Mouse (Mus musculus) CD4-positive, CD25-positive, alpha-beta regulatory T cell, adult 9 weeks (primary cell): ENCODE results near the gene Chmp4b. TPM values are rescaled to one million over a fixed set of nuclear protein-coding genes. Genes with fewer than 3 reads are reported as not detected.

Experiments
- polyA plus RNA-seq: library from polyadenylated mRNA; unstranded; fragments of 100-300 nt; shearing (Covaris generic); gene quantifications from one replicate; pipeline ENCODE4 v1.2.1, GENCODE M21; 2017

The Chmp4b gene
- 5.7 TPM for polyA plus RNA-seq

DNA sequence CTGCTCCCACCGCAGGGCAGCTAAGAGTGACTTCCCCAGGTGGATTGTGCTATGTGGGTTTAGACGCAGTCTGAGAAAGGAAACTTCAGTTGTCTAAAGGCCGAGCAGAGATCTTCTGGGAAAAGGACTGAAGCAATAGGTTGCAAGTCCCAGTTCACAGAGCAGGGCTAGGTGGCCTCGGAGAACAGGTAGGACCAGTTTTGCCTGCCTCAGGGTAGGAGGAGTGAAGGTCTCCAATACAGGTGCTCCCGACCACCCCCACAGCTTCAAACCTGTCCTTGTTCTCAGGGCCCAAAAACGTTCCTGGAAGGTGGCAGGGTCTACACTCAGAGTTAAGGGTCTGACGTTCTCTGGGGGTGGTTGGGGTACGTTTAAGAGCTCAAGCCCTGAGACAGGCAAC lies at the start of gene Chmp4b:
TSS of gene Chmp4b (plus strand) at position 343 of the 400 bp plus-strand sequence.

DNA sequence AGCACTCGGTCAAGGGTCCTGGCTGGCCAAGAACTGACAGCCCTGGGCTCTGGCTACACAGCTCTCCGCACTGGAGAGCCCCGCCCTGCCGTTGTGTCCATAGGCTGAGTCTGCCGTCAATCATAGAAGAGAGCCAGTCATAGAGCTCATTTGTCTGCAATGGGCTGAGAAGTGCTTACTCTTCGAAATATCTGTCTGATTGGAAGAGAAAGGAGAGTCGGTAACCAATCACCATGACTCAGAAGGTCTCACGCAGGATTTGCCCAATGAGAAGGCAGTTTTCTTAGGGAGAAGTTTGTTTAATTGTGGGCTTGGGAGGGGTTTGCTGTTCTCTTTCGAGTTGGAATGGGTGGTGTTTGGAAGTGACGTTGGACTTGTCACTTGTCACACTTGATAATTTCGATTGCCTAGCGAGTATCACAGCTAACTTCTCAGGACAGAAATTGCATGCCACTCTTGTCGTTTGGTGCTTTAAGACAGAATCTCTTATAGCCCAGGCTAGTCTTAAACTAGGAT lies 47.8 kb upstream of the Chmp4b start, which contains the start of gene Pxmp4:
TSS of gene Pxmp4 (minus strand) at position 71 of the 516 bp plus-strand sequence.

DNA sequence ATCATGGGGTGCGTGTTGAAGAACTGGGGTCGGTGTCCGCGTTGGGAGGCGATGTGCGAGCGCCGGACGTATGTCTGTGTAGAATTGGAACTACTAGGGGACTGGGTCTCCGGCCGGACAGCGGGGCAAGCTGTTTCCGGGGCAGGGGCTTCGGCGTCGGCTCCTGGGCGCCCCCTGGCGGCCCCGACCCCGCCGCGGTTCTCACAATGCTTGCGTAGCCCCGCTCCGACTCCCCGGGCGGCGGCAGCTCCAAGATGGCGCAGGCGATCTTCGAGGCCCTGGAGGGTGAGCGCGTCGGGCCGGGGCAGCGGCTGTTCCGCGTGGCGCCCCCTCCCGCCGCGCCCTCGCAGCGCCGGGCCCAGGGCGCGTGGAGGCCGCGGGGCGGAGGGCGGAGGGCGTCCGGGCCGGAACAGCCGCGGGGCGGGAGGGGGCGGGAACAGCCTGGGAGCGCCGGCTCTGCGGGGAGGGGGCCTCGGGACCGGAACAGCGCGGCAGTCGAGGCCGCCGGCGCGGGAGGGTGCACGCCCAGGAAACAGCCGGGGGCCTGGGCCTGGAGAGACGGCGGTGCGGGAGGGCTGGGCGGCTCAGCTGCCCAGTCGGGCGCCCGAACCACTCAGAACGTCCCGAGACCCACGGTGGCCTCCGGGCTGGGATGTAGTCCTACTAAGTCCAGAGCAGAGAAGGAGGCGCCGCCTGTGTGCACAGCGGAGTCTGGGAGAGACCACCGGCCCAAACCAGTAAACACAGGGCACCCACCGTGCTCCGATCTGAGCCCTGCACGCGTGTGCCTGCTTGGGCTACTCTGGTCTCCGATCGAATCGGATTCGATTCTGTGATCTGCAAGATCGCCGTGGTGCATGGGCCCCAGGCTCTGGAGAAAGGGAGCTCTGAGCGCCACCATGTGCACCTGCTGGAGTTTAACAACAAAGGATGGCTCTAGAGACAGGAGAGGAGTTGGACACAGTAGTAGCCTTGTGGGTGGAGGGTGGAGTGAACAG lies 38.1 kb upstream of the Chmp4b start, which contains the start of the genes Zfp341 and 4930519P11Rik:
TSS of gene Zfp341 (plus strand) at position 180 of the 998 bp plus-strand sequence.
TSS of gene 4930519P11Rik (minus strand) at position 320 of the 998 bp plus-strand sequence.

Other genes with a start within 250 kb of the Chmp4b start
- gene Snta1, start 243.6 kb upstream of the Chmp4b start, polyA plus RNA-seq: not detected
- 13.9 TPM for gene Cbfa2t2, start 215.2 kb upstream of the Chmp4b start, polyA plus RNA-seq
- not detected for gene 1700003F12Rik, start 104.6 kb upstream of the Chmp4b start, polyA plus RNA-seq
- not detected for gene Actl10, start 99.9 kb upstream of the Chmp4b start, polyA plus RNA-seq
- 0.66 TPM for gene Necab3, start 92.8 kb upstream of the Chmp4b start, polyA plus RNA-seq
- 0.65 TPM for gene E2f1, start 81.8 kb upstream of the Chmp4b start, polyA plus RNA-seq
- 31.1 TPM for gene Pxmp4, start 48.0 kb upstream of the Chmp4b start, polyA plus RNA-seq
- 0.45 TPM for gene Zfp341, start 38.4 kb upstream of the Chmp4b start, polyA plus RNA-seq
- not detected for gene 4930519P11Rik, start 38.3 kb upstream of the Chmp4b start, polyA plus RNA-seq
- gene Gm14214, start 118.3 kb downstream of the Chmp4b start, polyA plus RNA-seq: not detected
- 18.0 TPM for gene Raly, start 139.4 kb downstream of the Chmp4b start, polyA plus RNA-seq
- not detected for gene a, start 139.7 kb downstream of the Chmp4b start, polyA plus RNA-seq
- 54.6 TPM for gene Eif2s2, start 241.2 kb downstream of the Chmp4b start, polyA plus RNA-seq